Comparison of ENCODE assay signal across 19 mouse cellular contexts in the genomic region with DNA sequence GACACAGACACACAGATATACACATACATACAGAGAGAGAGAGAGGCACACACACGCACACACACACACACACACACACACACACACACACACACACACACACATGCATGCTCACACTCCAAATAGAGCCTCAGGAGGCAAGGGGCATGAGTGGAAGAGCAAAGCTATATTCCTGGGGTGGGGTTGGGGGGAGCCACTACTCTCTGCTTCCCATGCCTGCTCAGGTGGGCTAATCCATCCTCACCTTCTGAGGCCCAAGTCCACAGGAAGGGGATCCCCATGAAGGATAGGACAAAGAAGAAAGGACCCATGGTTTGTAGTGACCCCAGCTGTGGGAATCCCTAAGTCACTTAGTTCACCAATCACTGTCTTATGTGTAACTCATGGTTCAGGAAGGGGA.
A peak's percentile ranks its signal among the peaks of the same experiment; 100 is the strongest.
DNase-seq lines count a peak whose midpoint lies in the region; ATAC-seq and TF ChIP-seq lines count a peak whose summit lies in the region.
"Had no signal": no experiment of that assay in that cellular context is flagged by ENCODE, and none has a peak within 500 bp of the region (broad histone marks: within the 10 kb centered on the region; RNA-seq: fewer than 3 reads in every experiment).

No protein-coding gene starts in this region.

- ATAC-seq in intestine, embryonic 14.5 days (replicated peaks; ENCODE audit: low FRiP score, low TSS enrichment, low read depth) = no peak
- no peak for ATAC-seq in intestine, postnatal 0 days
- no peak for ATAC-seq in embryonic facial prominence, embryonic 15.5 days (ENCODE audit: insufficient number of reproducible peaks, low FRiP score, low TSS enrichment, low read depth)
- ATAC-seq in limb, embryonic 15.5 days (ENCODE audit: insufficient number of reproducible peaks, low FRiP score, low TSS enrichment, low read depth) = no peak

- H3K9ac ChIP-seq in intestine, embryonic 14.5 days (ENCODE audit: low read length) = no peak overlapping the region
- H3K9ac ChIP-seq in intestine, postnatal 0 days (ENCODE audit: low read depth, low read length) = no peak overlapping the region
- no peak overlapping the region for H3K9ac ChIP-seq in embryonic facial prominence, embryonic 15.5 days
- H3K9ac ChIP-seq in limb, embryonic 15.5 days = no peak overlapping the region
- H3K9ac ChIP-seq: forebrain, postnatal 0 days; liver, embryonic 13.5 days; neural tube, embryonic 12.5 days had no signal

- no peak overlapping the region for H3K4me3 ChIP-seq in intestine, embryonic 14.5 days (ENCODE audit: low read depth, low read length)
- no peak overlapping the region for H3K4me3 ChIP-seq in intestine, postnatal 0 days (ENCODE audit: low read depth, low read length)
- H3K4me3 ChIP-seq in embryonic facial prominence, embryonic 10.5 days = no peak overlapping the region
- H3K4me3 ChIP-seq in embryonic facial prominence, embryonic 15.5 days (replicated peaks) = no peak overlapping the region
- no peak overlapping the region for H3K4me3 ChIP-seq in limb, embryonic 15.5 days
- H3K4me3 ChIP-seq: liver, embryonic 13.5 days; neural tube, embryonic 12.5 days had no signal

- no peaks in the 10 kb centered on the region for H3K36me3 ChIP-seq in intestine, embryonic 14.5 days (ENCODE audit: control insufficient read depth, insufficient read depth, low read length)
- H3K36me3 ChIP-seq in intestine, postnatal 0 days (ENCODE audit: control insufficient read depth, insufficient read depth) = no peaks in the 10 kb centered on the region
- H3K36me3 ChIP-seq in embryonic facial prominence, embryonic 10.5 days (replicated peaks) = no peaks in the 10 kb centered on the region
- H3K36me3 ChIP-seq in embryonic facial prominence, embryonic 15.5 days = no peaks in the 10 kb centered on the region
- H3K36me3 ChIP-seq in limb, embryonic 15.5 days = no peaks in the 10 kb centered on the region
- H3K36me3 ChIP-seq: liver, embryonic 13.5 days; neural tube, embryonic 12.5 days had no signal

- H3K27me3 ChIP-seq in intestine, embryonic 14.5 days (replicated peaks; ENCODE audit: control insufficient read depth, insufficient read depth, low read length) = no peaks in the 10 kb centered on the region
- H3K27me3 ChIP-seq in intestine, postnatal 0 days (replicated peaks; ENCODE audit: control insufficient read depth, insufficient read depth, low read length) = no peaks in the 10 kb centered on the region
- no peaks in the 10 kb centered on the region for H3K27me3 ChIP-seq in embryonic facial prominence, embryonic 10.5 days (replicated peaks; ENCODE audit: low read depth, poor library complexity, severe bottlenecking)
- no peaks in the 10 kb centered on the region for H3K27me3 ChIP-seq in embryonic facial prominence, embryonic 15.5 days
- no peaks in the 10 kb centered on the region for H3K27me3 ChIP-seq in limb, embryonic 15.5 days
- H3K27me3 ChIP-seq: CH12.LX; liver, embryonic 13.5 days; neural tube, embryonic 12.5 days had no signal

- TF ChIP-seq CTCF in intestine, postnatal 0 days (IDR thresholded peaks at IDR 0.05; ENCODE audit: low read depth) = no peak

- H3K27ac ChIP-seq in intestine, embryonic 14.5 days (ENCODE audit: low read depth) = peak overlapping the region; percentile 89
- H3K27ac ChIP-seq in intestine, postnatal 0 days (ENCODE audit: low read depth, low read length) = no peak overlapping the region
- H3K27ac ChIP-seq in embryonic facial prominence, embryonic 10.5 days (replicated peaks) = peak overlapping the region; percentile 54; the same call in 1 of the 2 replicates
- peak overlapping the region; percentile 87 for H3K27ac ChIP-seq in embryonic facial prominence, embryonic 15.5 days (replicated peaks)
- peak overlapping the region; percentile 75 for H3K27ac ChIP-seq in limb, embryonic 15.5 days
- H3K27ac ChIP-seq: liver, embryonic 13.5 days; neural tube, embryonic 12.5 days had no signal

- peaks cover 13% of the 10 kb centered on the region for H3K4me1 ChIP-seq in intestine, embryonic 14.5 days (replicated peaks; ENCODE audit: control insufficient read depth, insufficient read depth, low read length)
- H3K4me1 ChIP-seq in intestine, postnatal 0 days (replicated peaks; ENCODE audit: control insufficient read depth, insufficient read depth, low read length) = no peaks in the 10 kb centered on the region
- H3K4me1 ChIP-seq in embryonic facial prominence, embryonic 10.5 days = peaks cover 13% of the 10 kb centered on the region
- H3K4me1 ChIP-seq in embryonic facial prominence, embryonic 15.5 days = peaks cover 7% of the 10 kb centered on the region; the same call in 1 of the 2 replicates
- peaks cover 11% of the 10 kb centered on the region; the same call in 1 of the 2 replicates for H3K4me1 ChIP-seq in limb, embryonic 15.5 days
- H3K4me1 ChIP-seq: liver, embryonic 13.5 days; neural tube, embryonic 12.5 days had no signal

- 60% methylated on average over 1 of the region's 1 CpGs for WGBS in intestine, embryonic 14.5 days
- WGBS in intestine, postnatal 0 days = 67% methylated on average over 1 of the region's 1 CpGs
- 63% methylated on average over 1 of the region's 1 CpGs for WGBS in embryonic facial prominence, embryonic 10.5 days
- 78% methylated on average over 1 of the region's 1 CpGs for WGBS in embryonic facial prominence, embryonic 15.5 days
- no CpG with 5 or more reads among the region's 1 CpGs for WGBS in limb, embryonic 15.5 days

- 0 out of 2 replicates have a peak overlapping the region, but pooled peaks have one; percentile 20 for H3K4me2 ChIP-seq in intestine, embryonic 14.5 days (ENCODE audit: low read length)
- H3K4me2 ChIP-seq in intestine, postnatal 0 days (replicated peaks; ENCODE audit: low read depth) = no peak overlapping the region
- H3K4me2 ChIP-seq in embryonic facial prominence, embryonic 15.5 days (replicated peaks) = no peak overlapping the region
- no peak overlapping the region for H3K4me2 ChIP-seq in limb, embryonic 15.5 days
- H3K4me2 ChIP-seq: liver, embryonic 13.5 days; neural tube, embryonic 12.5 days had no signal

- H3K9me3 ChIP-seq in intestine, embryonic 14.5 days (ENCODE audit: control insufficient read depth, low read length) = no peaks in the 10 kb centered on the region
- no peaks in the 10 kb centered on the region for H3K9me3 ChIP-seq in intestine, postnatal 0 days (ENCODE audit: control insufficient read depth)
- no peaks in the 10 kb centered on the region for H3K9me3 ChIP-seq in embryonic facial prominence, embryonic 10.5 days
- no peaks in the 10 kb centered on the region for H3K9me3 ChIP-seq in embryonic facial prominence, embryonic 15.5 days (replicated peaks)
- no peaks in the 10 kb centered on the region for H3K9me3 ChIP-seq in limb, embryonic 15.5 days
- H3K9me3 ChIP-seq: liver, embryonic 13.5 days; neural tube, embryonic 12.5 days had no signal

- DNase-seq in intestine, embryonic 14.5 days (ENCODE audit: low spot score) = no peak
- DNase-seq in embryonic facial prominence, embryonic 10.5 days (ENCODE audit: low spot score) = no peak
- no peak for DNase-seq in adrenal gland, postnatal 14 days
- DNase-seq in cerebellum, adult 9-10 months = no peak
- DNase-seq: cerebellum, adult 18-20 months; cerebellum, postnatal 36 days; forebrain, postnatal 0 days; gastrocnemius, postnatal 36 days; kidney, adult 18-20 months; kidney, postnatal 25 days; liver, embryonic 13.5 days; lung, postnatal 10 days; right cerebral cortex, postnatal 4 days; thymus, postnatal 36 days had no signal
